Mouse (Mus musculus): ENCODE results near the gene Impg1. TPM values are rescaled to one million over a fixed set of nuclear protein-coding genes. Genes with fewer than 3 reads are reported as not detected.

Impg1 gene
- total RNA-seq, 1 experiment from 2014 or later = 0.23 TPM

GRCm38 (mm10) chr9:80299031-80299430 lies 166.2 kb downstream of the Impg1 start:
- no peak for ATAC-seq (ENCODE audit: extremely low read depth, insufficient number of reproducible peaks, low FRiP score, poor library complexity, severe bottlenecking)

- ATAC-seq (ENCODE audit: extremely low read depth, insufficient number of reproducible peaks, low FRiP score, poor library complexity, severe bottlenecking) = no peak
Observed at GRCm38 (mm10) chr9:80296086-80296485, 169.2 kb downstream of the Impg1 start.

GRCm38 (mm10) chr9:80293056-80293584 lies 172.2 kb downstream of the Impg1 start:
- ATAC-seq (ENCODE audit: extremely low read depth, insufficient number of reproducible peaks, low FRiP score, poor library complexity, severe bottlenecking) = 0 out of 2 replicates have a peak, but pooled peaks have one; percentile 33

- no peak for ATAC-seq (ENCODE audit: extremely low read depth, insufficient number of reproducible peaks, low FRiP score, poor library complexity, severe bottlenecking)
Observed at GRCm38 (mm10) chr9:80286845-80287244, 178.4 kb downstream of the Impg1 start.

- no peak for ATAC-seq (ENCODE audit: extremely low read depth, insufficient number of reproducible peaks, low FRiP score, poor library complexity, severe bottlenecking)
Observed at GRCm38 (mm10) chr9:80284539-80285174, 180.6 kb downstream of the Impg1 start.

GRCm38 (mm10) chr9:80282426-80282825 lies 182.9 kb downstream of the Impg1 start:
- ATAC-seq (ENCODE audit: extremely low read depth, insufficient number of reproducible peaks, low FRiP score, poor library complexity, severe bottlenecking) = no peak

- no peak for ATAC-seq (ENCODE audit: extremely low read depth, insufficient number of reproducible peaks, low FRiP score, poor library complexity, severe bottlenecking)
Observed at GRCm38 (mm10) chr9:80280724-80281123, 184.6 kb downstream of the Impg1 start.

GRCm38 (mm10) chr9:80277770-80278169 lies 187.5 kb downstream of the Impg1 start:
- no peak for ATAC-seq (ENCODE audit: extremely low read depth, insufficient number of reproducible peaks, low FRiP score, poor library complexity, severe bottlenecking)

GRCm38 (mm10) chr9:80277157-80277556 lies 188.1 kb downstream of the Impg1 start:
- no peak for ATAC-seq (ENCODE audit: extremely low read depth, insufficient number of reproducible peaks, low FRiP score, poor library complexity, severe bottlenecking)

GRCm38 (mm10) chr9:80275772-80276134 lies 189.5 kb downstream of the Impg1 start:
- ATAC-seq (ENCODE audit: extremely low read depth, insufficient number of reproducible peaks, low FRiP score, poor library complexity, severe bottlenecking) = no peak

GRCm38 (mm10) chr9:80275053-80275771 lies 190.1 kb downstream of the Impg1 start:
- ATAC-seq (ENCODE audit: extremely low read depth, insufficient number of reproducible peaks, low FRiP score, poor library complexity, severe bottlenecking) = no peak

- no peak for ATAC-seq (ENCODE audit: extremely low read depth, insufficient number of reproducible peaks, low FRiP score, poor library complexity, severe bottlenecking)
Observed at GRCm38 (mm10) chr9:80272951-80273350, 192.3 kb downstream of the Impg1 start.

- ATAC-seq (ENCODE audit: extremely low read depth, insufficient number of reproducible peaks, low FRiP score, poor library complexity, severe bottlenecking) = no peak
Observed at GRCm38 (mm10) chr9:80269596-80269995, 195.7 kb downstream of the Impg1 start.

GRCm38 (mm10) chr9:80266507-80266906 lies 198.8 kb downstream of the Impg1 start:
- ATAC-seq (ENCODE audit: extremely low read depth, insufficient number of reproducible peaks, low FRiP score, poor library complexity, severe bottlenecking) = peak; percentile 47; the same call in 1 of the 2 replicates

GRCm38 (mm10) chr9:80266086-80266485 lies 199.2 kb downstream of the Impg1 start:
- no peak for ATAC-seq (ENCODE audit: extremely low read depth, insufficient number of reproducible peaks, low FRiP score, poor library complexity, severe bottlenecking)
